Mouse (Mus musculus) heart, adult 2 months (tissue): ENCODE measurements at regions not wholly inside any gene's neighbourhood (a gene's known extent, or its start where the extent isn't known, plus 50 kb on each side); places are given as distances from the start of the nearest gene placed in this dataset.

ENCODE experiments used
- CTCF ChIP-seq: fragments of 200-600 bp; IDR thresholded peaks from 2 replicates; pipeline ENCODE4 v1.8.1; 2022; ENCODE audit warnings: antibody characterized with exemption, mild to moderate bottlenecking, moderate library complexity
- EP300 ChIP-seq: fragments of 200-500 bp; IDR thresholded peaks from 2 replicates; pipeline ENCODE4 v1.6.1; 2011; ENCODE audit warnings: low read depth, low read length, control low read depth; ENCODE audit not compliant: insufficient read depth
- POLR2A ChIP-seq: fragments of 200-500 bp; IDR thresholded peaks from 2 replicates; pipeline ENCODE4 v1.6.1; 2011; ENCODE audit warnings: mild to moderate bottlenecking, low read depth, low read length, control low read depth; ENCODE audit not compliant: insufficient read depth

GRCm38 (mm10) chr15:87200282-87201048 lies 343.6 kb upstream of the Fam19a5 start:
- TF ChIP-seq CTCF (no peak), POLR2A (no peak), EP300 (no peak)
